Mouse (Mus musculus) ovary, postnatal 10 days (tissue): ENCODE results near the gene Cdc42bpg.
"Not testable (repeated sequence)": the region's sequence is repeated elsewhere in the genome, so short reads cannot be mapped to it uniquely, and the experiment has no call there.

Experiments used
- DNase-seq: peaks from one replicate; pipeline ENCODE4 v3.0.0; 2022; ENCODE audit warnings: low spot score

Gene Cdc42bpg

DNA sequence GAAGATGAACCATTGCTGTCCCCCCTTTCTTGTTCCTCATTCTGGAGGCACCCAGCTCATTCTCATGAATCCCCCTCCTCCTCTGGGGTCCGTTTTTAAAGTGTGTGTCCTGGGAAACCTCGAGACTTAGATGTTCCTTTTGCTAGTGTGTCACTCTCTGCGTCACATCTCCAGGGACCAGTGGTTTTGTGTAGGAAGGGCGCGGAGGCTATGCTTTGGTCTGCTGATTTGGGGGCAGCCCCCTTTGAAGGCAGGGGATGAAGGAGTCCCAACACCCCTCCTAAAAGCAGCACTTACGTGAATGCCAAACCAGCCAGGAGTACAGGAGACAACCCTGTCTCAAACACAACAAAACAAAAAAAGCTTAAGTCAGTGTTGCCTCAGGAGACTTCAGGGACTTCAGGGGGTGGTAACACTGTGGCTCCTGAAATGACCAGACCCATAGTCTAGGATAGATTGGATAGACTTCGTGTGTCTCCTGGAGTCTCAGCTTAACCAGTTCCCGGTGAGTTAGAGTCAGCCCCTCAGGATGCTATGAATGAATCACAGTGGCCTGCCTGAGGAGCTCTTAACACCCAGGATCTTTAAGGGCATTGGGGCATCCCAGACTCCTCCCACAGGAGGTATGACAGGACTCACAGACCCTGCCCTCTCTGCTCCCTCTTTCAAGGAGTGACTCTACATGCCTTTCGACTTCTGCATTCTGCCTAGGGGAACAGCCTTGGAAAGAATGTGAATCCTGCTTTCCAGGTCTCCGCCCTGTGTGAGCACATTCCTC lies 28.4 kb upstream of the Cdc42bpg start:
- peak; percentile 40 for DNase-seq

DNA sequence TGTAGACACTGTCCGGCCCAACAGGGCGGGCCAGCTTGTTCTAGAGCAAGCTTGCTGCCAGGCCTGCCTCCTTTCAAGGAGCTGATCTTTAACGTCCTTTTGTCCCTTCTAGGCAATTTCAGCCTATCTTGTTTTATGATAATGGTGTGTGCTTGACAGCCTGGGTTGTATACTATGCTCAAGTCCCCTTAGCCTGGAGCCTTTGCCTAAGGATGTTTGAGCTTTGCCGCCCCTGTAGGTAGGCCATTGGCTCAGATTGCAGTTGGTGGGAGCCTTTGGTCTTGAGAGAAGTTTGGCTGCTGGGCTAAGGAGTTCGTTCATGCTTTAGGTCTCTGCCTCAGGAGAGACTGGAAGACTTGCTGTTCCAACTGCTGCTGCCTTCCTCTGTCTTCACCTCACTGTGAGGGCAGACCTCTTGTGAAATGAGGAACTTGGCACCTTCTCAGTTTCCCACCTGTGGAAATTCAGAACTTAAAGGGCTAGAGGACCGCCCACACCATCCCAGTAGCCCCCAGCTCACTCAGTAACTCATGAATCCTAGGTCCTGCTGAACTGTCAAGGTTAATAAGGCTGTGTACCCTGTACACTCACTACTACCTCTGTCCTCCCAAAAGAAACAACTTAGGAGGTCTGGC lies 27.7 kb upstream of the Cdc42bpg start:
- DNase-seq, result no peak

DNA sequence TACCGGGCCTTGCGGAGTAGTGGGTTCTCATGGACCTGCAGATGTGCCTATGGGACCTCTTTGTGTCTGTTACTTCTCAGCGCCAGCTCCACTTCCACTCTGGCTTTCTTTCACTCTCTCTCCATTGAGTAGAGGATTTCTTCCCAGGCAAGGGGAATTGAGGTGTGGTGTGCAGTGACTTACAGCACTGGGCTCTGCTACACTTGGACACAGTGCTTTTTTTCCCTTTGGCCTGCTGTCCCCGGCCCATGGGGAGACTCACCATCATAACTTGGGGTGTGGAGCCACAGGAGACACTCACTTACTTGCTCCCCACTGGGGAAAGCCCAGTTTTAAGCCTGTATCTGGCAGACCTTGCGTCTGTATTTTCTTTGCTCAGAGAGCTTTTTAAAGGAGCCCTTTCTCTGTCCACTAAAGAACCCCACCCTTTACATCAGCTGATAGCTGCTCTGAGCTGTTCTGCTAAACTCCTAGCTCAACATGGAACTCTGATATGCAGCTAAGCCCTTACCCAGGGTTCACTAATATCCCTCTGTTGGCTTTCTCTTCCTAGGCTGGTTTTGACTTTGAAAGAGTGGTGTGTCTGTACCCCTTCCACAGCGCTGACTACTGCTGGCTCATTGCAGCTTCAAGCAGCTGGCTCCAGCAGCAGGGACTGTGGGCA lies 26.6 kb upstream of the Cdc42bpg start:
- no peak for DNase-seq

DNA sequence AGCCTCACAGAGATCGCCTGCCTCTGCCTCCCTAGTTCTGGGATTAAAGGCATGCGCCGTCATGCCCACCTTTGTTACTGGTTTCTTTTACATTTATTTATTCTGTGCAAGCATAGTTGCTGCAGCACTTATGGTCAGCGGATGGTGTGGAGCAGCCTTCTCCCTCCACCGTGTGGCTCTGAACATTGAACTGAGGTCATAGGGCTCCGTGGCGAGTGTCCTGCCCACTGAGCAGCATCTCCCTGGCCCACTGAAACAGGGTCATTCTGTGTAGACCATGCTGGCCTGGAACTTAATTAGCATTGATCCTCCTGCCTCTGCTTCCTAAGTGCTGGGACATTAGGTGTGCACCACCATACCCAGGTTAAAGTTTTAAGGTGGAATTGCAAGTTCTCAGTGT lies 25.7 kb upstream of the Cdc42bpg start:
- no peak for DNase-seq

DNA sequence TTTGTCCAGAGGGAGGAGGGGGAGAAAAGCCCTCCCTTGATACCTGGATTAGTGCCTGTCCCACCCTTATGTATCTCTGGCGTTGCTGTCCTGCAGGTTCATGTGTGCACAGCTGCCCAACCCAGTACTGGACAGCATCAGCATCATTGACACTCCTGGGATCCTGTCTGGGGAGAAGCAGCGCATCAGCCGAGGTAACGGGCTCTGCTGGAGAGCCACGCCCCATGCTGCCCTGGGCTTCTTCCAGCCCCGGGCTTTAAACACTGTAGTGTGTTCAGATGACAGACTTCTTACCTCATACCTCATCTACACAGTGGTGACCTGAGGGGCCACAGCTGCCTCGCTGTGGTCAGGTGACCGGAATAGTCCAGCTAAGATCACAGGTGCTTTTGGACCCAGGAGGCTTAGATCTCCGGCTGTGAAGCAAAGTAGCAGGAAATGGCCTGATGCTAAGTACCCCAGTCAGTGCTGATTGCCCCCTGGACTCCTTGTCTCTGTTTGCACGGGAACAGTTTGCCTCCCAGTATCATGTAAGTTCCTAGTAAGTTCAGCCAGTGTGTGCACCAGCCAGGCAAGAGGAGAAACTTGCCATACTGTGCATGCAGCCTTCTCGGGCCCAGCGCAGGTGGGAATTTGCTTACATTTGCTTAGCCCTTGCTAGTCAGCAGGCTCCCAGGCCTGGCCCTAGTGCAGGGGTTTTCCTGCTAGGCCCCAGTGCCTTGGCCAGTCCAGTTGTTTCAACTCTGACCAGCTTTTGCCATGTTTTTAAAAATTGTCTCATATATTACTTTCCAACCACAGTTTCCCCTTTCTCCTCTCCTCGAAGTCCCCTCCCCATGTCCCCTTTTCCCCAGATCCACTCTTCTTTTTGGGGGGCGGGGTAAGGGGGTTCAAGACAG lies 24.9 kb upstream of the Cdc42bpg start:
- DNase-seq, result no peak

DNA sequence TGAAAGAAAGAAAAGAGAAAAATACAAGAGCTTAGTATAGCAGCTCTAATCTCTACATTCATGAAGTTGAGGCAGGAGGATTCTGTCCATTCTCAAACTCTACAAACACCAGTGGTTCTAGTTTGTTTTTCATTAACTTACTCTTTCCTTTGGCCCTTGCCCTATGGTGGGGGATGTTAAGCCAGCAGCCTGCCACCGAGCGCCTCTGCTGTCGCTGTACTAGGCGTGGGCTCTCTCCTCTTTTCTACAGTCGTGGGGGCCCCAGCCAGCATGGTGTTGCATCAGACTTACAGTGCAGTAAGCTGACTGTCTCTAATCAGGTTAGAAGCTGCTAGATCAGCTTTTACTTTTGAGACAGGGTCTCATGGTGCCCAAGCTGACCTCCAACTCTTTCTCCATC lies 23.3 kb upstream of the Cdc42bpg start:
- DNase-seq, result no peak

DNA sequence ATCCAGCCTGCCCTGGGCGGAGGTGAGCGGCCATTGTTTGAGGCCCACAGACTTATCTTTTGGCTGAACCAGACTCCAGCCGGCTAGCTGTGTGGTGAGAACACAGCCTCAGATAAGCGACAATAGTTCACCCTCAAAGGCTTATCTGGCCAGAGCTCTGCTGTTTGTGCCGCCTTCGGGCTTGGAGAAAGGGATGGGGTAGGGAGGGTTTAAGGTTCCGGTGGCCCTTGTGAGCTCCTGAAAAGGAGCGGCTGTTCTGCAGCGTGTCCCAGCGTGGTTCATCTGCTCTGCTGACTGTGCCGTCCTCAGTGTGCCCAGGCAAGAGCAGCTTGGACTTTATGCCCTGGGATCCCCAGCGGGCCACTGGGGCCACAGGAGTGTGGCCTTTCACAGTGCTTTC lies 21.8 kb upstream of the Cdc42bpg start:
- no peak for DNase-seq

DNA sequence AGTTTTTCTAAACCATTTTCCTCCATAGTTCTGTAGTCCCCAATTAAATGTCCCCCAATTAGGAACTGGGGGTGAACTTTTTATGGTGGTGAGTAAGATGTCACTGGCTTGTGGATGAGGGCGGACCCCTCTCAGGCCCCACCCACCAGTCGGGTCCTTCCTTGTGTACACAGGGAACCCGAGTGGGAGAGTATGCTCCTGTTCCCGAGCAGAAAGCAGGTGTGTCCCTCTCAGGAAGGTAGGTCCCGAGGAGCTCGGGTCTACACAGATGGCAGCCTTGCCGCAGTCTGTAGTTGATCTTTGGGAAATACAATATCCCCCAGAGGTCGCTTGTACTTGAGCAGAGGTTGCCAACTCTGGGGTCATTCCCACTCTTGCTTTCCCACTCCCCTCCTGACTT lies 21.0 kb upstream of the Cdc42bpg start:
- DNase-seq, result no peak

DNA sequence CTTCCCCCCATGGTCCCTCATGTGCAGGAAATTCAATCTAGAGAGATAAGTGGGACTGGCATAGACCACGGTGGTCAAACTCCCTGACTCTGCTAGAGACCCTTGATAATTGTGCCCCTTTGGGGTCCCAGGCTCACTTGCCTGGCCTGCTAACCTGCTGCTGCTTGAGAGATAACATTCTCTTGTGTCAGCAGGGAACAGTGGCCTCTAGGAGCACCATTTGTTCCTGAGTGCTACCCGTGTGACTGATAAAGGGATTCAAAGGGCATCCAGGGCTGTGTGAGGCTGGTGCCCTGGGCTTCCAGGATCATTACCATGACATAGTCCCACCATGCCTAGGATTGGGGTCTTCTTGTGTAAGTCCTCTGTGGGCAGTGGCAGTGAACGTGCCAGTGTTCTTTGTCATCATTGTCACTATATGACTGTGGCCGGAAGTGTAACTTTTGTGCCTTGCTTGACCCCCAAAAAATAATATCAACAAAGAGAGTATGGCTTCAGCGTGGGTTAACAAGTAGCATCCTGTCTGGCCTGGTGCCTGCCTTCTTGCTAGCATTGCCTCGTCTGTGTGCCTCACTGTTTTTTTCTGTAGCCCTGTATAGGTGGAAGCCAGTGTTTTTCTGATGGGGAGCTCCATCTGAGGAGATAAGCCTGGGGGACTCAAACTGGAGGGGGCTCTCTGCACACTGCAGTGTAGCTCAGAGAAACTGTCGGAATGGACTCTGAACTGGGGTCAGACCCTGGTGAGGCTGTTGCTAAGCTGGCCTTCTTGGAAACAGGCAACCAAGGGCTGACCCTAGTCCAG lies 20.4 kb upstream of the Cdc42bpg start:
- DNase-seq, result no peak

DNA sequence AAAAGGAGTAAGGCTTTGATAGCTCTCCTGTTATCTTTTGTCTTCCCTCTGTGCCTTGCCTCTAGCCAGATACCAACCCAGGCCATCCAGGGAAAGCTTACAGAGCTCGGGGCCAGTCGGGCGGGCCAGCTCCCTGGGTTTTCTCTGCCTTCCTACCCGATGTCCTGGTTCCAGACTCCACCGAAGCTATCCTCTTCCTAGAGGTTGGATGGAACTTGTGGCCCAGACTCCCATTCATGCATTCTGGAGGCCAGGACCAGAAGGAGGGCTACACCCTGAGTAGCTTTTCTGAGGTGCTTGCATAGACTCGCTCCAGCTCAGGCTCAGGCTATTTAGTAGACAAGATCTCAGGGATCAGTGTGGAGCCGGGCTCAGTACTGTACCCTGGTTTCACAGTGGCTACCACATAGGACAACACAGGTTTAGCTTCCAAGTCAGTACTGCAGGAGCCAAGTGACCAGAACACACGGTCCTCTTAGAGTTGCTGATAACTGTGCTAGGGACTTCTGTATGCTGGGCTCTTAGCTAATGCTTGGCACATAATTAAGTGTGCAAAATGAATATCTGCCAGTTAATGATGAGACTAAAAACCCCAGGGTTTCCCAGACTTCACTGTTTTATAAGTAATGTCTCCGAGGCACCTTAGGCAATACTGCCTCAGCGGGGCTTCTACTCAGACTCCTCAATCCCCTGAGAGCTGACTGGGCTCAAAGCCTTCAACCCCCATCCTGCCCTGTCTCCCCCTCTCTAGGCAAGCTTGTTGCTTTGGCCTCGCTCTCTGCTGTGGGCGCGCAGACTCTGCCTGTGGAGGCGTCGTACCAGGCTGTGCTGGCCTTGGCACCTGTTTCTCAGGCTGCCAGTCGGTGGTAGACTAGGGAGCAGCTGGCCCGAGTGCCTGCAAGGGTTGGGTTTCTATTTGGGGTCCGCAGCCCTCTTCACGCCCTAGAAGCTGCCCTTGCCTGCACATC lies 19.5 kb upstream of the Cdc42bpg start:
- no peak for DNase-seq

DNA sequence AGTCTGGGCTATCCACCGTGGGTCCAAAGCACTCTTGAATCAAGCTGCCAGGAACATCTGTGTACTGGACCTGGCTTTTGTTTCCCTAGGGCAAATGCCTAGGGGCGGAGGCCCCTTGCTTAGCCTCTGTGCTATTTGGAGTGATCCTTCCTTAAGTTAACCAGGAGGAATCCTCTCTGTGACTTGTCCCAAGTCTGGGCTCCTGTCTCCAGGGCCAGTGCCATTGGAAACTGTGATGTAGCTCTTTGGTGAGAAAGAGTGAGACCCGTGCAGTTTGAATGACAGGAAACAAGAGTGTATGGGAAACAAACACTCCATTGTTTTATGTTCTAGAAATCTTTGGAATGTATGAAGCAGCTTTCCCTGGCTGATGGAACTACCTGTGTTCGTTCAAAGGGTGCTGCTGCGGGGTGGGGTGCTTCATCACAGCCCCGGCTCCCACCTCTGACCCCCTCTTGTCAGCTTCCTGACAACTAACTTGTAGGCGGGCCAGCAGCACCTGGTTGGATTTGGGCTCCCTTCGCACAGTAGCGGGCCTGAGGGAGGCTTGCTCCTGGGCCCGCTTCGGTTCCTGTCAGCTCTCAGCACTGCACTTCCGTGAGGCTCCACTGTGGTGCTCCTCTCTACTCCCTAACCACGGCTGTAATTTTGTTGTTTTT lies 17.9 kb upstream of the Cdc42bpg start:
- DNase-seq, result no peak

DNA sequence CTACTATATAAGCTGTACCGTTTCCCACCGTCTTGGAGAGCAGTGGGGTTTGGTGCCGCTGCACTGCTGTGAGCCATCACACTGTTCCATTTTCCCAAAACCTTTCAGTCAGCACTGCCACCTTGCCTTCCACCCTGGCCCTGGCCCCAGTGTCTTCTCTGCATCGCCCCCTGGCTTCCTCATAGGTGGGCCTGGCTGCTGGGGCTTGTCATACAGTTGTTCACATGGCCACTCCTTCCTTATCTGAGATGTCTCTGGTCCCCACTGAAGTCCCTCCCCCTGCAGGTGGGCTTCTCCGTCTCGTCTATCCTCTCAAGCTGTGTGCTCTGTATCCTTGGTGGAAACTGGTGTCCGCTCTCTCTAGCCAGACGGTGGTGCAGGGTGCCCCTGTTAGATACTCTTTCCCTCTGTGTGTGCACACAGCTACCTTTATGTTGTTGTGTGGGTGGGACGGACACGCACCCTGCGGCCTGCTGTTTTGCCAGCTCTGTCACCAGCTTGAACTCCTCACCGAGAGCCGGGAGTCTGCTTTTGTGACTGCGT lies 16.5 kb upstream of the Cdc42bpg start:
- no peak for DNase-seq

DNA sequence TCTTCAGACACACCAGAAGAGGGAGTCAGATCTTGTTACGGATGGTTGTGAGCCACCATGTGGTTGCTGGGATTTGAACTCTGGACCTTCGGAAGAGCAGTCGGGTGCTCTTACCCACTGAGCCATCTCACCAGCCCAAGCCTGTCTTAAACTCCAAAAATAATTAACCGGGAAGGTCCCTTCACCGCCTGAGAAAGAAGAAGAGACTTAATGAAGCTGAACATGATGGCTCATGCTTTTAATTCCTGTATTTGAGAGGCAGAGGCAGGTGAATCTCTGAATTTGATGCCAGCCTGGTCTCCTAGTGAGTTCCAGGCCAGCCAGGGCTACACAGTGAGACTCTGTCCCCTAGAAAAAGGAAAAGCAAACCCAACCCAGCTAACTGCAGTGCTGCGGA lies 15.5 kb upstream of the Cdc42bpg start:
- not testable (repeated sequence) for DNase-seq

DNA sequence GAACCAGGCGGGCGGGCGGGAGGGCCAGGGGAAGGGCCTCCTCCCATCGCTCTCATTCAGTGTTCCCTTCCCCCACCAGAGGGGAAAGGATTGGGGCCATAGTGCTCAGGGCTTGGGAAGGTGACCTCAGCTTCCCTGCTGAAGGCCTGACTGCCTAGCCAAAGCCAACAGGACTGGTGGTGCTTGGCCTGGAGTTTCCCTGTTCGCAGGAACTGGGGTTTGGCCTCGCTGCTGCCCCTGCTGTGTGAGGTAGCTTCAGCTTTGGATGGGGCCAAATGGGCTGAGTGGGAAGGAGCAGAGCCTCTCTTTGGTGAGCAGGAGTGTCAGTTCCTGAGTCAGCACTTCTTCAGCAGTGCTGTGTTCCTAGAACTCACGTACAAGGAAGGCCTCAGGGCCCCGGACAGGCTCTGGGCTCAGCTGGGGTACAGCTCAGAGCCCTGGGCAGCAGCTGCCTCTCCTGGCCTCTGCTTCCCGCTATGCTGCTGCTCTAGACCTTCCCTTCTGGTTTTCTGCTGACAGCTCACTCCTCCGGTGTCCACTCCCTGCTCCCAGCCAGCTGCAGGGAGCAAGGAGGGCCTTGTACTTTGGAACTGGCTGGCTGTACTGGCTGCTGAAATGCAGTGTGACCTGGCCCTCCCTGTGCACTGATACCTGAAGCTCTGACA lies 15.0 kb upstream of the Cdc42bpg start:
- DNase-seq, result no peak

DNA sequence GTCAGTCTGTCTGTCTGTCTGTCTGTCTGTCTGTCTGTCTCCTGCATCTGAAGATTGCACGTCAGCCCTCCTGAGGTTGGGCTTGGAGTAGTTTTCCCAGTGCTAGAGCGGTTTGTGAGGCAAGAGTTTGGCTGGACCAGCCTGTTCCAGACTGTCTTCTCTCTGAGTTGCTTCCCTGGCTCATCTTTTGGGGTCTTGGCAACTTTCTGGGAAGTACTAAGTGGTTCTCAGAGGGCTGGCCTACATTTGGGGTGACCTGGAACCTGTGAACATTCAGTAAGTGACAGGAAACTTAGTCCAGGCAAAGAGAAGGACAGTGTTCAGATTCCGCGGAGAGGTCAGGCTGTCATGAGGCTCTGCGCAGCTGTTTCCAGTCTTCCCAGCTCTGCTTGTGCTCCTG lies 14.0 kb upstream of the Cdc42bpg start:
- DNase-seq, result no peak

DNA sequence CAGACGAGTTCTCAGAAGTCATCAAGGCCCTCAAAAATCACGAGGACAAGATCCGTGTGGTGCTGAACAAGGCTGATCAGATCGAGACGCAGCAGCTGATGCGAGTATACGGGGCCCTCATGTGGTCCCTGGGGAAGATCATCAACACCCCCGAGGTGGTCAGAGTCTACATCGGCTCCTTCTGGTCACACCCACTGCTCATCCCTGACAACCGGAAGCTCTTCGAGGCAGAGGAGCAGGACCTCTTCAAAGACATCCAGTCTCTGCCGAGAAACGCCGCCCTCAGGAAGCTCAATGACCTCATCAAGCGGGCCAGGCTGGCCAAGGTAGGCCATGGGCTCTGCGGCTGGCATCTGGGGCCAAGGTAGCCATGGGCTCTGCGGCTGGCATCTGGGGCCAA lies 12.0 kb upstream of the Cdc42bpg start:
- no peak for DNase-seq

DNA sequence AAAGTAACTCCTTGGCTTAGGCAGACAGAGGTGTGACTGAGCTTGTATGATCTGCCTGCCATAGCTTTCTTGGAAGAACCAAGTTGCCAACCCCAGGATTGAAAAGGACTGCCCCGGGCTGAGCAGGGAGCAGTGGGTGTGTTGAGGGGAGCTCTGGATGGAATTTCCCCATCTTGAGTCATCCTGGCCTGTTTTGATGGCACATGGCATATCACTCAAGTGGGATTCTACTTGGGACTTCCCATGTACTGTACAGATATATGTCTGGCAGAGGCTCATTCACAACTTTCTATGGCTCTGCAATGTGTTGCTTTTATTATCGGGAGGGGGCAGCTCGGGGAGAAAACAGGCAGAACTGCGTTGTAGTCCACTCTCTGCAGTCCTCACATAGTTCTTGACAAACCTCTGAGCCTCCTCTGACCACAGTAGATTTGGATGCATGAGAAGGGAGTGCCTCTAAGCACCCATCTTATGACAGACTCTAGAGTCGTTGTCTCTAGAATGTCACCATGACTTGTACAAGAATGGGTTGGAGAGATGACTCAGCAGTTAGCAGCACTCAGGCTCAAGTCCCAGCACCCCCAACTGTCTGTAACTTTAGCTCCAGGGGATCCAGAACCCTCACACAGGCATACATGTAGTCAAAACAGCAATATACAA lies 9.6 kb upstream of the Cdc42bpg start:
- DNase-seq, result no peak

DNA sequence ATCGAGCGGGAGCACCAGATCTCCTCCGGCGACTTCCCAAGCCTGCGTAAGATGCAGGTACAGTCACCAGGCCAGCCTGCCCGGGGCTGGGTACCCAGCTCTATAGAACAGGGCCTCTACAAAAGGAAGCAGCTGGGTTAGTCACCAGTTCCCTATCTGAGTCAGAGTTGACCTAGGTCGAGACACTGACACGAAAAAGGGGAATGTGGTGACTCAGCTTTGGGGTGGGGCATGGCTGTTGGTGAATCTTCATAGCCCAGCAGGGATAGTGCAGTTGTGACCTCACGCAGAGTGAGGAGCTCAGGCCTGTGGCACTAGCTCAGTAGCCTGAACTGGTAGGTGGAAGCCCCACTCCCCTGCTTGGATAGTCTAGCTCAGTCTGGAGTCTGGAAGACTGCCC lies 8.6 kb upstream of the Cdc42bpg start:
- DNase-seq, result no peak
